Mouse (Mus musculus) kidney, postnatal 0 days (tissue): ENCODE results near the gene Mcur1. TPM values are rescaled to one million over a fixed set of nuclear protein-coding genes. Genes with fewer than 3 reads are reported as not detected.

Experiments used
- ATAC-seq: fragments of 200-750 bp; cut with Nextera tagmentation; replicated peaks from 2 replicates; pipeline ENCODE4 v1.8.0; 2017; ENCODE audit warnings: low read depth, moderate number of reproducible peaks, moderate TSS enrichment, moderate library complexity; ENCODE audit not compliant: low FRiP score
- DNase-seq: peaks from one replicate; pipeline ENCODE4 v3.0.0-alpha.2; 2016; ENCODE audit warnings: low spot score
- H3K27ac ChIP-seq: fragments of 300-500 bp; sonication (generic); 2 replicates; pipeline ENCODE4 v1.5.1; 2014; ENCODE audit warnings: mild to moderate bottlenecking
- H3K27me3 ChIP-seq: fragments of 300-500 bp; sonication (generic); 2 replicates; pipeline ENCODE4 v1.6.1; 2014; ENCODE audit warnings: low read length, mixed read lengths; ENCODE audit not compliant: insufficient read depth
- H3K36me3 ChIP-seq: fragments of 300-500 bp; sonication (generic); 2 replicates; pipeline ENCODE4 v1.6.1; 2014; ENCODE audit warnings: low read length, mixed read lengths; ENCODE audit not compliant: insufficient read depth
- H3K4me1 ChIP-seq: fragments of 300-500 bp; sonication (generic); replicated peaks from 2 replicates; pipeline ENCODE4 v1.6.1; 2014; ENCODE audit warnings: antibody characterized with exemption, low read length, mixed read lengths; ENCODE audit not compliant: insufficient read depth
- H3K4me2 ChIP-seq: fragments of 300-500 bp; sonication (generic); 2 replicates; pipeline ENCODE4 v1.6.1; 2014; ENCODE audit warnings: mild to moderate bottlenecking, low read length, moderate library complexity, mixed read lengths
- H3K4me3 ChIP-seq: fragments of 300-500 bp; sonication (generic); replicated peaks from 2 replicates; pipeline ENCODE4 v1.5.1; 2014; ENCODE audit warnings: low read depth, low read length
- H3K9ac ChIP-seq: fragments of 300-500 bp; sonication (generic); 2 replicates; pipeline ENCODE4 v1.6.1; 2014; ENCODE audit warnings: low read depth, low read length
- H3K9me3 ChIP-seq: fragments of 300-500 bp; sonication (generic); replicated peaks from 2 replicates; pipeline ENCODE4 v1.6.1; 2016; ENCODE audit warnings: low read length, inconsistent platforms, mixed read lengths
- CTCF ChIP-seq: IDR thresholded peaks from 2 replicates; pipeline ENCODE4 v1.5.1; 2016; ENCODE audit warnings: antibody characterized with exemption, low read depth, mild to moderate bottlenecking, moderate library complexity
- WGBS: fragments of 180-500 bp; shearing (Covaris S2); extraction: QIAGEN DNeasy Blood & Tissue Kit; methylation state at CpG from one replicate; pipeline ENCODE4 v1.1.7; 2014; 5-methylcytosine and 5-hydroxymethylcytosine counted together
- polyA plus RNA-seq: library from polyadenylated mRNA; unstranded; fragments of >200 nt; fragmentation: Nextera tagmentation; extraction: Ambion mirVana; gene quantifications from 2 replicates; pipeline ENCODE4 v1.2.1, GENCODE M21; 2015

The Mcur1 gene
- polyA plus RNA-seq, 1 experiment from 2014 or later, result 37.3 TPM

GRCm38 (mm10) chr13:43582961-43583360, 23.0 kb upstream of the Mcur1 start:
- no peak overlapping the region for H3K27ac ChIP-seq
- H3K4me2 ChIP-seq, result no peak overlapping the region
- H3K36me3 ChIP-seq, result no peaks in the 10 kb centered on the region
- no peaks in the 10 kb centered on the region for H3K9me3 ChIP-seq
- no peak for TF ChIP-seq CTCF
- ATAC-seq (no peak), DNase-seq (no peak)
- no peaks in the 10 kb centered on the region for H3K27me3 ChIP-seq
- H3K9ac ChIP-seq, result no peak overlapping the region
- 45% methylated on average over 16 of the region's 16 CpGs for WGBS
- H3K4me1 ChIP-seq, result no peaks in the 10 kb centered on the region
- H3K4me3 ChIP-seq, result no peak overlapping the region

- Histone ChIP-seq H3K4me1 (no peaks in the 10 kb centered on the region), H3K27ac (no peak overlapping the region), H3K4me3 (no peak overlapping the region), H3K4me2 (no peak overlapping the region), H3K9ac (no peak overlapping the region), H3K36me3 (no peaks in the 10 kb centered on the region), H3K27me3 (no peaks in the 10 kb centered on the region), H3K9me3 (no peaks in the 10 kb centered on the region)
- TF ChIP-seq CTCF, result no peak
- no peak for DNase-seq
- no peak for ATAC-seq
- WGBS, result 93% methylated on average over 5 of the region's 5 CpGs
Measured at GRCm38 (mm10) chr13:43580661-43581060, 20.7 kb upstream of the Mcur1 start.

- ATAC-seq, result no peak
- Histone ChIP-seq H3K27me3 (no peaks in the 10 kb centered on the region), H3K4me2 (0 out of 2 replicates have a peak overlapping the region, but pooled peaks have one; percentile 13), H3K4me3 (no peak overlapping the region), H3K9ac (no peak overlapping the region), H3K4me1 (no peaks in the 10 kb centered on the region), H3K27ac (no peak overlapping the region), H3K9me3 (no peaks in the 10 kb centered on the region), H3K36me3 (no peaks in the 10 kb centered on the region)
- peak; percentile 80 for TF ChIP-seq CTCF
- 24% methylated on average over 18 of the region's 18 CpGs for WGBS
- DNase-seq, result peak; percentile 69
Measured at GRCm38 (mm10) chr13:43579740-43580139, 19.7 kb upstream of the Mcur1 start.

GRCm38 (mm10) chr13:43577766-43578165, 17.8 kb upstream of the Mcur1 start:
- H3K36me3 ChIP-seq, result no peaks in the 10 kb centered on the region
- no peak for TF ChIP-seq CTCF
- no peaks in the 10 kb centered on the region for H3K27me3 ChIP-seq
- H3K4me1 ChIP-seq, result no peaks in the 10 kb centered on the region
- ATAC-seq (no peak), DNase-seq (no peak)
- H3K9me3 ChIP-seq, result no peaks in the 10 kb centered on the region
- no peak overlapping the region for H3K4me2 ChIP-seq
- no peak overlapping the region for H3K4me3 ChIP-seq
- H3K9ac ChIP-seq, result no peak overlapping the region
- H3K27ac ChIP-seq, result no peak overlapping the region
- 89% methylated on average over 12 of the region's 12 CpGs for WGBS

GRCm38 (mm10) chr13:43577254-43577653, 17.3 kb upstream of the Mcur1 start:
- Histone ChIP-seq H3K4me1 (no peaks in the 10 kb centered on the region), H3K27me3 (no peaks in the 10 kb centered on the region), H3K9ac (no peak overlapping the region), H3K4me3 (no peak overlapping the region), H3K36me3 (no peaks in the 10 kb centered on the region), H3K27ac (no peak overlapping the region), H3K4me2 (no peak overlapping the region), H3K9me3 (no peaks in the 10 kb centered on the region)
- 76% methylated on average over 5 of the region's 5 CpGs for WGBS
- no peak for DNase-seq
- peak; percentile 42; the same call in 1 of the 2 replicates for TF ChIP-seq CTCF
- ATAC-seq, result no peak

- no peak overlapping the region for H3K27ac ChIP-seq
- no peak overlapping the region for H3K9ac ChIP-seq
- no peak for TF ChIP-seq CTCF
- WGBS, result 92% methylated on average over 5 of the region's 5 CpGs
- no peaks in the 10 kb centered on the region for H3K36me3 ChIP-seq
- H3K4me3 ChIP-seq, result no peak overlapping the region
- H3K4me2 ChIP-seq, result no peak overlapping the region
- H3K4me1 ChIP-seq, result no peaks in the 10 kb centered on the region
- DNase-seq (no peak), ATAC-seq (no peak)
- no peaks in the 10 kb centered on the region for H3K9me3 ChIP-seq
- H3K27me3 ChIP-seq, result no peaks in the 10 kb centered on the region
Measured at GRCm38 (mm10) chr13:43575431-43575830, 15.4 kb upstream of the Mcur1 start.

- Histone ChIP-seq H3K9ac (no peak overlapping the region), H3K36me3 (no peaks in the 10 kb centered on the region), H3K27me3 (no peaks in the 10 kb centered on the region), H3K4me3 (no peak overlapping the region), H3K4me1 (no peaks in the 10 kb centered on the region), H3K4me2 (no peak overlapping the region), H3K27ac (no peak overlapping the region), H3K9me3 (no peaks in the 10 kb centered on the region)
- DNase-seq, result no peak
- 79% methylated on average over 2 of the region's 2 CpGs for WGBS
- no peak for TF ChIP-seq CTCF
- no peak for ATAC-seq
Measured at GRCm38 (mm10) chr13:43573979-43574378, 14.0 kb upstream of the Mcur1 start.
